Mouse (Mus musculus): Measurements from ENCODE around the gene 2900026A02Rik.

GRCm38 (mm10) chr5:113216328-113216960 lies 4.6 kb downstream of the 2900026A02Rik start:
- no peak for TF ChIP-seq CTCF (IDR thresholded peaks at IDR 0.05; ENCODE audit: low read depth)
- no peak for TF ChIP-seq EP300 (IDR thresholded peaks at IDR 0.05; ENCODE audit: low read depth)
